Mouse (Mus musculus): ENCODE data around the gene Anks1.

DNA sequence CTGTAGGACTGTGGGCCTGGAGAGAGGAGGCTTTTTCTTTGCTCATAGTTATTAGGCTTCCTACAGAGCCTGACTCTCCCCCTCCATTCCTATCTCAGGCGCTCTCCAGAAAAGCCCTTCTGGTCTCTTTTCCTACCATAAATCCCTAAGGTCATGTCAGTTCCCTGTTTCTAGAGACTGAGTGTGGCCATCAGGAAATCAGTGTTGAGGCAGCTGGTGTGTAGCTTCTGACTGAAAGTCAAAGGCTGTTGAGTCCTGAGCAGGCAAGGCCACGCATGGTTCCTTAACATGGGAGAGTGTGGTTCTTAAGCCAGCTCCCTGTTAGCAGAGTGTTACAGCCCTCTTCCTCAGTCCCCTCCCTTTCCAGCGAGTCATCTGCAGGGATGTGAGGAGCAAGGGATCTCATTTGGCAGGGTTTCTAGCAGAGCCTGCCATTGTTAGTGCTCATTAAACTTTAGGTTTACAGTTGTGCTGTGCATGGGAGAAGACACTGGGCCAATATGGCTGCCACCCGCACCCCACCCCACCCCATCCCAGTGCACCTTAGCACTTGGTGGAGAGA is 28.0 kb downstream of the Anks1 start:
- TF ChIP-seq CTCF (IDR thresholded peaks at IDR 0.05; ENCODE audit: control insufficient read depth, insufficient read depth, insufficient replicate concordance, low read depth, low read length) (no peak), POLR2A (IDR thresholded peaks at IDR 0.05; ENCODE audit: control insufficient read depth, low read depth, low read length) (no peak)
